In genomic region chr11:9146683-9147082, GRCm38 (mm10) we compare ENCODE assay signal across 19 mouse cellular contexts. TPM values are rescaled to one million over a fixed set of nuclear protein-coding genes. Genes with fewer than 3 reads are reported as not detected.
DNase-seq lines count a peak whose midpoint lies in the region; ATAC-seq and TF ChIP-seq lines count a peak whose summit lies in the region.
"Had no signal": no experiment of that assay in that cellular context is flagged by ENCODE, and none has a peak within 500 bp of the region (broad histone marks: within the 10 kb centered on the region; RNA-seq: fewer than 3 reads in every experiment).

No protein-coding gene starts in this region.

- H3K27ac ChIP-seq in stomach, postnatal 0 days (replicated peaks), result no peak overlapping the region
- H3K27ac ChIP-seq: embryonic facial prominence, embryonic 10.5 days; embryonic facial prominence, embryonic 12.5 days had no signal

- H3K9me3 ChIP-seq in stomach, postnatal 0 days (ENCODE audit: control insufficient read depth, low read length), result no peaks in the 10 kb centered on the region
- H3K9me3 ChIP-seq: embryonic facial prominence, embryonic 10.5 days; embryonic facial prominence, embryonic 12.5 days had no signal

- no peak for TF ChIP-seq CTCF in stomach, postnatal 0 days (IDR thresholded peaks at IDR 0.05; ENCODE audit: low read depth)

- DNase-seq in layer of hippocampus, adult 8-10 months (ENCODE audit: low spot score in 2 of 2), result no peak
- no peak for DNase-seq in stomach, postnatal 0 days (ENCODE audit: low spot score)
- no peak for DNase-seq in gastrocnemius, postnatal 25 days
- DNase-seq: adrenal gland, adult 2 months; adrenal gland, postnatal 10 days; adrenal gland, postnatal 25 days; cerebellum, adult 11 months; cerebellum, adult 18-20 months; cerebellum, adult 9-10 months; cerebellum, postnatal 10 days; cerebellum, postnatal 25 days had no signal

- no peaks in the 10 kb centered on the region for H3K27me3 ChIP-seq in stomach, postnatal 0 days (ENCODE audit: control insufficient read depth, insufficient read depth, low read length)
- H3K27me3 ChIP-seq: embryonic facial prominence, embryonic 12.5 days had no signal

- H3K4me1 ChIP-seq in stomach, postnatal 0 days (replicated peaks; ENCODE audit: control insufficient read depth, insufficient read depth), result no peaks in the 10 kb centered on the region
- H3K4me1 ChIP-seq: embryonic facial prominence, embryonic 10.5 days; embryonic facial prominence, embryonic 12.5 days had no signal

- no peak overlapping the region for H3K9ac ChIP-seq in stomach, postnatal 0 days (ENCODE audit: low read length)
- H3K9ac ChIP-seq: embryonic facial prominence, embryonic 12.5 days had no signal

- peak; percentile 72 for ATAC-seq in granulocyte monocyte progenitor cell, adult 5-6 weeks (replicated peaks; ENCODE audit: poor library complexity, severe bottlenecking)
- peak; percentile 92 for ATAC-seq in megakaryocyte, adult 5-6 weeks (ENCODE audit: poor library complexity, severe bottlenecking)
- ATAC-seq in neutrophil, adult 5-6 weeks (ENCODE audit: extremely low read depth, insufficient number of reproducible peaks, low FRiP score, poor library complexity, severe bottlenecking), result 0 out of 2 replicates have a peak, but pooled peaks have one; percentile 39
- ATAC-seq in stomach, postnatal 0 days (ENCODE audit: low FRiP score, low TSS enrichment), result no peak
- ATAC-seq: forebrain, embryonic 14.5 days; forebrain, embryonic 16.5 days had no signal

- H3K4me2 ChIP-seq in stomach, postnatal 0 days (replicated peaks; ENCODE audit: low read depth), result no peak overlapping the region
- H3K4me2 ChIP-seq: embryonic facial prominence, embryonic 12.5 days had no signal

- no peaks in the 10 kb centered on the region for H3K36me3 ChIP-seq in stomach, postnatal 0 days (ENCODE audit: control insufficient read depth, insufficient read depth, low read length)
- H3K36me3 ChIP-seq: embryonic facial prominence, embryonic 10.5 days; embryonic facial prominence, embryonic 12.5 days had no signal

- H3K4me3 ChIP-seq in stomach, postnatal 0 days (ENCODE audit: low read depth, low read length), result no peak overlapping the region
- H3K4me3 ChIP-seq: embryonic facial prominence, embryonic 10.5 days; embryonic facial prominence, embryonic 12.5 days had no signal

- 67% methylated on average over 1 of the region's 1 CpGs for WGBS in stomach, postnatal 0 days

- TF ChIP-seq EP300 in stomach, postnatal 0 days (optimal IDR thresholded peaks at IDR 0.05), result no peak

RNA-seq across cellular contexts. Expression of gene Upp1, which starts 28.8 kb away (rescaled TPM):
- total RNA-seq in granulocyte monocyte progenitor cell, adult 5-6 weeks (2014; fragmentation: Nextera tagmentation), result not detected in 2 replicates
- not detected in 2 replicates for total RNA-seq in granulocyte monocyte progenitor cell, adult 5-6 weeks (2017)
- total RNA-seq in megakaryocyte, adult 5-6 weeks (2015), result 2.4 and 3.0 TPM in 2 replicates
- total RNA-seq in megakaryocyte, adult 5-6 weeks (2017), result 3.8 and 4.5 TPM in 2 replicates
- 14.4 and 24.2 TPM in 2 replicates for total RNA-seq in neutrophil, adult 5-6 weeks (2017)
- total RNA-seq in layer of hippocampus, adult 8-10 months (2022), result 1 to 10 TPM; 2.8 to 4.4 (median 3.4) TPM
- polyA plus RNA-seq in stomach, postnatal 0 days (2015; fragmentation: Nextera tagmentation; extraction: Ambion mirVana), result 18.7 and 18.8 TPM in 2 replicates
- total RNA-seq in gastrocnemius, postnatal 25 days (2021), result 1 to 10 TPM in 1 of 2 experiments, under 1 TPM in 1; 0.23 to 1.7 TPM

RNA-seq across cellular contexts. Expression of gene Abca13, which starts 45.1 kb away (rescaled TPM):
- 6.6 and 15.3 TPM in 2 replicates for total RNA-seq in granulocyte monocyte progenitor cell, adult 5-6 weeks (2014; fragmentation: Nextera tagmentation)
- 11.2 and 12.5 TPM in 2 replicates for total RNA-seq in granulocyte monocyte progenitor cell, adult 5-6 weeks (2017)
- total RNA-seq in megakaryocyte, adult 5-6 weeks (2015), result 14.7 and 18.4 TPM in 2 replicates
- total RNA-seq in megakaryocyte, adult 5-6 weeks (2017), result 13.4 and 19.0 TPM in 2 replicates
- 1.2 and 1.8 TPM in 2 replicates for total RNA-seq in neutrophil, adult 5-6 weeks (2017)
- total RNA-seq in layer of hippocampus, adult 8-10 months (2022), result under 1 TPM in 2 of 4 experiments, not detected in 2; 0.02 to 0.05 TPM
- polyA plus RNA-seq in stomach, postnatal 0 days (2015; fragmentation: Nextera tagmentation; extraction: Ambion mirVana), result 0.01 TPM in 2 replicates
- not detected for total RNA-seq in gastrocnemius, postnatal 25 days (2021)
- total RNA-seq: MEL had no signal
- polyA plus RNA-seq: adrenal gland, adult 2 months; forebrain, embryonic 16.5 days had no signal
